Mouse (Mus musculus) stomach, postnatal 0 days (tissue): Measurements from ENCODE around the gene Lzic. TPM values are rescaled to one million over a fixed set of nuclear protein-coding genes. Genes with fewer than 3 reads are reported as not detected.

Experiments used
- ATAC-seq: fragments of 200-750 bp; cut with Nextera tagmentation; 2 replicates; pipeline ENCODE4 v1.8.0; 2017; ENCODE audit not compliant: low FRiP score, low TSS enrichment
- DNase-seq: peaks from one replicate; pipeline ENCODE4 v3.0.0-alpha.2; 2016; ENCODE audit warnings: low spot score
- H3K27ac ChIP-seq: fragments of 300-500 bp; sonication (generic); replicated peaks from 2 replicates; pipeline ENCODE4 v1.5.1; 2014; ENCODE audit warnings: mild to moderate bottlenecking, control low read depth
- H3K27me3 ChIP-seq: fragments of 300-500 bp; sonication (generic); 2 replicates; pipeline ENCODE4 v1.6.1; 2014; ENCODE audit warnings: low read length; ENCODE audit not compliant: control insufficient read depth, insufficient read depth
- H3K36me3 ChIP-seq: fragments of 300-500 bp; sonication (generic); 2 replicates; pipeline ENCODE4 v1.6.1; 2014; ENCODE audit warnings: low read length, mixed read lengths; ENCODE audit not compliant: control insufficient read depth, insufficient read depth
- H3K4me1 ChIP-seq: fragments of 300-500 bp; sonication (generic); replicated peaks from 2 replicates; pipeline ENCODE4 v1.6.1; 2014; ENCODE audit warnings: antibody characterized with exemption; ENCODE audit not compliant: control insufficient read depth, insufficient read depth
- H3K4me2 ChIP-seq: fragments of 300-500 bp; sonication (generic); replicated peaks from 2 replicates; pipeline ENCODE4 v1.6.1; 2014; ENCODE audit warnings: low read depth, mild to moderate bottlenecking, control low read depth, moderate library complexity
- H3K4me3 ChIP-seq: fragments of 300-500 bp; sonication (generic); 2 replicates; pipeline ENCODE4 v1.5.1; 2014; ENCODE audit warnings: low read depth, low read length, control low read depth
- H3K9ac ChIP-seq: fragments of 300-500 bp; sonication (generic); 2 replicates; pipeline ENCODE4 v1.6.1; 2014; ENCODE audit warnings: mild to moderate bottlenecking, low read length, control low read depth, mixed read lengths
- H3K9me3 ChIP-seq: fragments of 300-500 bp; sonication (generic); 2 replicates; pipeline ENCODE4 v1.6.1; 2016; ENCODE audit warnings: low read length; ENCODE audit not compliant: control insufficient read depth
- CTCF ChIP-seq: IDR thresholded peaks from 2 replicates; pipeline ENCODE4 v1.5.1; 2016; ENCODE audit warnings: antibody characterized with exemption, low read depth, mild to moderate bottlenecking, moderate library complexity
- EP300 ChIP-seq: optimal IDR thresholded peaks from 2 replicates; pipeline ENCODE3; 2016; ENCODE audit warnings: antibody characterized with exemption
- WGBS: fragments of 180-500 bp; shearing (Covaris S2); extraction: QIAGEN DNeasy Blood & Tissue Kit; methylation state at CpG from one replicate; pipeline ENCODE4 v1.1.7; 2014; 5-methylcytosine and 5-hydroxymethylcytosine counted together
- microRNA-seq: library from miRNA; unstranded; fragments of <30 nt; microRNA quantifications from one replicate; pipeline ENCODE4, GENCODE M21; 2016
- polyA plus RNA-seq: library from polyadenylated mRNA; unstranded; fragments of >200 nt; fragmentation: Nextera tagmentation; extraction: Ambion mirVana; gene quantifications from 2 replicates; pipeline ENCODE4 v1.2.1, GENCODE M21; 2015

Gene Lzic
- polyA plus RNA-seq, 1 experiment from 2014 or later: 22.5 TPM

DNA sequence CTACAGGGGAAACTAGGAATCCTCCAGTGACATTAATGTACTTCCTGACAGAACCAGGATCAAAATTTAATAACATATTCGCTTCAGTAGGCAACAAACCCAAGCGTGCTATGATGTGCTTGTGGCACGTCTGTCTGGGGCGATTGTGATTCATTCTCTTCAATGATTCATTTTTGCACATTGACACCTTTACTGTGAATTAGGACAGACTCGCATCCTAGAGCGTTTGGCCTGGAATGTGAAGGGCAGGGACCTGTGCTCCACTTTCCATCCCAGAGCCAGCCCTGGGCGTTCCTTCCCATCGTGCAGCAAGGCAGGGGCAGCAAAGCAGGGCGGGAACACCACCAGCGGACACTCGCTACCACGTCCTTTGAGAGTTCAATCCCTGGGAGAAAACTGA is 57.4 kb downstream of the Lzic start:
- no peak overlapping the region for H3K4me2 ChIP-seq
- ATAC-seq (no peak), DNase-seq (no peak)
- no peaks in the 10 kb centered on the region for H3K4me1 ChIP-seq
- H3K9me3 ChIP-seq: no peaks in the 10 kb centered on the region
- H3K9ac ChIP-seq: no peak overlapping the region
- WGBS: 79% methylated on average over 12 of the region's 12 CpGs
- H3K27ac ChIP-seq: no peak overlapping the region
- no peak overlapping the region for H3K4me3 ChIP-seq
- no peaks in the 10 kb centered on the region for H3K27me3 ChIP-seq
- peaks cover 5% of the 10 kb centered on the region; the same call in 1 of the 2 replicates for H3K36me3 ChIP-seq
- TF ChIP-seq EP300 (no peak), CTCF (no peak)

DNA sequence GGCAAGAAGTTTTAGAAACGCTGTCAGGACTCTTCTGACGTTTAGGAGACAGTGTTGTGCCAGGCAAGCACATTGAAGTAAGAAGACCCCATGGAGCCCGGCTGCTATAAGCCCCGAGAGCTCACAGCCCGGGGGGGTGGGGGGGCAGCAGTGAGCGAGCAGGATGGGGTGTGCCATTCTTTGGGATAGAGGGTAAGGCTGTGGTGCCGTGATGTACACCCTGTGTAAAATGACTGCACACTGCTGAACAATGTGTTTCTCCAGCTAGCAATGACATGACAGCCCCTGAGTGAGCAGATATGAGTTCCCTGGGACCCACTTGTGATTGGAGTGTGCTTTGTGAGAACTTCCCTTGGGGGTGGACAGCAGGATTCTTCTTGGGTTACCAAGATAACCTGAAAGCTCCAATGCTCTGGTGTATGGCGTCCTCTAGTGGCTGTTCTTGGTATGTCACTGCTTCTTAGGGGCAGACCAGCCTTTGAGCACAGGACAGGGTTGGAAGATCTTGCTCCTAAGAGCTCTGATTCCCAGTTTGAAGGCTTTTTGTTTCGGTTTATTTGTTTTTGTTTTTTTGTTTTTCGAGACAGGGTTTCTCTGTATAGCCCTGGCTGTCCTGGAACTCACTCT is 58.0 kb downstream of the Lzic start:
- Histone ChIP-seq H3K4me3 (no peak overlapping the region), H3K9me3 (no peaks in the 10 kb centered on the region), H3K27me3 (no peaks in the 10 kb centered on the region), H3K4me2 (no peak overlapping the region), H3K36me3 (peaks cover 5% of the 10 kb centered on the region; the same call in 1 of the 2 replicates), H3K27ac (no peak overlapping the region), H3K9ac (no peak overlapping the region), H3K4me1 (no peaks in the 10 kb centered on the region)
- ATAC-seq (no peak), DNase-seq (peak; percentile 86)
- TF ChIP-seq CTCF (peak; percentile 99), EP300 (no peak)
- 61% methylated on average over 10 of the region's 10 CpGs for WGBS

DNA sequence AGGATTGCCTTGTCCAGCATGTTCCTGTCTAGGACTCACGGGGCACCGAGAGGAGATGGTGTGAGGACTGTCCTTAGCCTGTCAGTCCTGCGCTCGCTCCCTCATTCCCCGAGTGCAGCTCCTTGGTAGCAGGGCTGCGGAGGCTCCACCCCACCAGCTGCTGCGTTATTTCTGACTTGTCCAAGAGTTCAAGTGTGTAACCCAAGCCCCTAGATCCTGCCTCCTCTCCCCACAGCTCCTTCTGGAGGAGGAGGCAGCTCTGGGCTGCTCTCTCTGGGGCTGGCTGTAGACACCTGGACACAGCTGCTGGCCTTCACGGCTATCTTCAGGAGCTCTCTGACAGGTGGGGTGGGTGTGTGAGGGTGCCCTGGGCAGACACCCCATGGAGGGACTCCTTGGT is 59.9 kb downstream of the Lzic start:
- H3K4me2 ChIP-seq: no peak overlapping the region
- DNase-seq (no peak), ATAC-seq (no peak)
- WGBS: 61% methylated on average over 8 of the region's 8 CpGs
- H3K9me3 ChIP-seq: no peaks in the 10 kb centered on the region
- H3K4me1 ChIP-seq: no peaks in the 10 kb centered on the region
- peaks cover 5% of the 10 kb centered on the region; the same call in 1 of the 2 replicates for H3K36me3 ChIP-seq
- no peak overlapping the region for H3K4me3 ChIP-seq
- peak overlapping the region; percentile 40; the same call in 1 of the 2 replicates for H3K27ac ChIP-seq
- H3K27me3 ChIP-seq: no peaks in the 10 kb centered on the region
- no peak overlapping the region; the same call in 1 of the 2 replicates for H3K9ac ChIP-seq
- TF ChIP-seq CTCF: no peak
- no peak for TF ChIP-seq EP300

Small RNA genes within 50 kb of the gene (microRNA-seq; reads per million reads assigned to microRNA genes)
- not detected for gene Mir5616

Other genes starting within 250 kb of the Lzic start
- gene Kif1b, start 177.5 kb upstream of the Lzic start, polyA plus RNA-seq: 18.0 and 23.9 TPM in 2 replicates
- 14.4 and 15.8 TPM in 2 replicates for gene Ube4b, start 58.5 kb upstream of the Lzic start, polyA plus RNA-seq
- 6.3 and 7.7 TPM in 2 replicates for gene Rbp7, start 30.3 kb upstream of the Lzic start, polyA plus RNA-seq
- not detected in 2 replicates for gene Tmem274, start 7.9 kb upstream of the Lzic start, polyA plus RNA-seq
- 6.1 and 6.5 TPM in 2 replicates for gene Nmnat1, start within 50 bp of the Lzic start, polyA plus RNA-seq
- gene Ctnnbip1, start 33.0 kb downstream of the Lzic start, polyA plus RNA-seq: 60.1 and 69.5 TPM in 2 replicates
- gene Clstn1, start 101.2 kb downstream of the Lzic start, polyA plus RNA-seq: 28.6 and 30.5 TPM in 2 replicates
- gene Pik3cd, start 217.3 kb downstream of the Lzic start, polyA plus RNA-seq: 1.9 and 2.0 TPM in 2 replicates